Mouse (Mus musculus) 416B (cell line): ENCODE data around the gene 1700024G13Rik.

Experiments
- DNase-seq: peaks from one replicate; pipeline ENCODE4 v3.0.0; 2011; ENCODE audit warnings: low read depth

The 1700024G13Rik gene

GRCm38 (mm10) chr14:32332515-32333445 lies 55.4 kb downstream of the 1700024G13Rik start:
- no peak for DNase-seq

DNA sequence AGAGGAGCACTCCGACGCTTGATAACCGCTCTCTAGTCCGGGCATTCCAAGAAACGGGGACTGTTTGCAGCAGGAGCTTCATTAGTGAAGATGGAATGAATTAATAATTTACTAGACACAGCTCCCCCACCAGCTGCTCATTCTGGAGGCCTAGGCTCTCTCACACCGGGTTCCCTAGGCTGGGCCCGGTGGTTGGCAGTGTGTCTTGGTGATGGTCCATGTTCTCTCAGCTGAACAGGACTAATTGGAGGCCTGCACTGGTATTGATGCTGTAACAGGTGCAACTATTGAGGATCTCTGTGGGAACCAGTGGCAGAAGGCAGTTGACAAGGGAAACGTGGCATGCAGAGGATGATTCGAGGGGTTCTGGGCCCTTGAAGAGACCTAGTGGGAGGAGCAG lies 60.8 kb downstream of the 1700024G13Rik start:
- DNase-seq, result no peak
